Mouse (Mus musculus): ENCODE data around the gene Nphp3. TPM values are rescaled to one million over a fixed set of nuclear protein-coding genes. Genes with fewer than 3 reads are reported as not detected.

Nphp3 gene
- total RNA-seq, 1 experiment from 2014 or later, result 1.8 TPM

DNA sequence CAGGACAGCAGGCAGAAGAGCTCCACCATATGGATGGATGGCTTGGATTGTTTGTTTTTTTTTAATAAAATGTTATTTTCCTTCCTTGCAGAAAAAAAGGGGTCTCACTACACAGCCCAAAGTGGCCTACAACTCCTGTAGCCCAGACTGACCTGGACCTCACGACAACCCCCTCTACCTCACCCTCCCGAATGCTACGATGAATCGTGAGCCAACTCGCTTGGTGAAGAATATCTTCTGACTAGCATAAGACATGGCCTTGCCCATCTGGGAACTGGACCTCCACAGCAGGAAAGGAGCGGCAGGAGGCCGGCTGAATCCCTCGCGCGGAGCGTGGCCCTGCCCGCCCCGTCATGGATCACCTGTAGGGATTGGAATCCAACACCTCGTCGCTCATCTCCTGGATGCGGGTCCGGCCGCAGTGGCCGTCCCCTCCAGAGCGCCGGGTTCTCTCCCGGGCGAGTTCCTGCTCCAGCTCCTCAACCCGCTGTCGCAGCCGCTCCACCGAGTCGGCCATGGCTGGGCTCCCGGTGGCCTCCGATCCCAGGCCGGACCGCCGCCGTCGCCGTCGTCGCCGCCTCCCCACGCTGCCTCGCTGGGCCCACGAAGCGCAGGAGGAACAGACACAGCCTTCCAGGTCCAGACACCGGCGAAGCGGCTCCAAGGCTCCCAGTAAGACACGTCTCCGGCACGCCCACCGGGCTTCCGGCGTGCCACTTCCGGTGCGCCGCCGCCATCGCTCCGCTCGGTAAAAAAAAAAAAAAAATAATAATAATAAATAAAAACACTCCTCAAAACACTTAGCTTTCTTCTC, 60.3 kb downstream of the Nphp3 start, which contains the start of gene Uba5:
TSS of gene Uba5 (minus strand) at position 705 of the 814 bp plus-strand sequence.
- ATAC-seq (replicated peaks; ENCODE audit: insufficient number of reproducible peaks, low FRiP score, low TSS enrichment, poor library complexity, severe bottlenecking), result peak; percentile 57; the same call in 1 of the 2 replicates

GRCm38 (mm10) chr9:104063244-104063961, 61.1 kb downstream of the Nphp3 start, which contains the start of gene Acad11:
Acad11 (plus strand) TSS chr9:104063377.
- ATAC-seq (replicated peaks; ENCODE audit: insufficient number of reproducible peaks, low FRiP score, low TSS enrichment, poor library complexity, severe bottlenecking), result peak; percentile 81

DNA sequence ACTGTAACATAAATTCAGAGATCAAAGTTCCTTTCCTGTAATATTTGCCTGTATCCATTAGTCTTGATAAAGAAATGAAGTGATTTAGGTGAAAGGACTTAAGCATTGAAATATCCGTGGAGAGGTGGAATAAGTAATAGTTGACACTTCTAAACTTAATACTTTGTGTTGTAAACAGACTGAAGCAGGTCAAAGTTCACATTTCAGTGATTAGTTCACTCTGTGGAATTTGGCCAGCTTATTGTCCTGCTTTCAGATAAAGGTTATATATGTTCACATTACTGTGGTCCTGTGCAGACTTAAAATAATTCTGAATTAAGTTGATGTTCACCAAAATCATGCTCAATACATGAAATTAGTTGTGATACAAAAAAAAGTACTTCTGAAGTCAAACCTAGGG, 62.2 kb downstream of the Nphp3 start:
- ATAC-seq (replicated peaks; ENCODE audit: insufficient number of reproducible peaks, low FRiP score, low TSS enrichment, poor library complexity, severe bottlenecking), result no peak

DNA sequence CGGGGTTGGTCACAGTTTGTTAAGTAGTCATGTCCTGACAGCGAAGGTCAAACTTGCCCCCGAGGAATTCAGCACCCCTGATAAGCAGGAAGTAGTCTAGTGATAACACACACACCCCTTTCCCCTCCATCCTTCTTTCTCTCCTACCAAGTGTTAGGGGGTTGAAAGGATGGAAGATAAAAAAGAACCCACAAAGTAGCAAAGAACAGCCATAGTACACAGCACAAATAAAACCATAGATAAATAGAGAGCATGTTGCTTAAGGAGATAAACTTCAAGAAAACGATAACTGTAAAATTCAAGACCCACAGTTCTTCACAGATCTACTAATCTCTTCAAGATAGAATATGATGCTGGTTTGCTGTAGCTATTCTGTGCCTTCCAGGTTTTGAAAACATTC, 67.9 kb downstream of the Nphp3 start:
- no peak for ATAC-seq (replicated peaks; ENCODE audit: insufficient number of reproducible peaks, low FRiP score, low TSS enrichment, poor library complexity, severe bottlenecking)

DNA sequence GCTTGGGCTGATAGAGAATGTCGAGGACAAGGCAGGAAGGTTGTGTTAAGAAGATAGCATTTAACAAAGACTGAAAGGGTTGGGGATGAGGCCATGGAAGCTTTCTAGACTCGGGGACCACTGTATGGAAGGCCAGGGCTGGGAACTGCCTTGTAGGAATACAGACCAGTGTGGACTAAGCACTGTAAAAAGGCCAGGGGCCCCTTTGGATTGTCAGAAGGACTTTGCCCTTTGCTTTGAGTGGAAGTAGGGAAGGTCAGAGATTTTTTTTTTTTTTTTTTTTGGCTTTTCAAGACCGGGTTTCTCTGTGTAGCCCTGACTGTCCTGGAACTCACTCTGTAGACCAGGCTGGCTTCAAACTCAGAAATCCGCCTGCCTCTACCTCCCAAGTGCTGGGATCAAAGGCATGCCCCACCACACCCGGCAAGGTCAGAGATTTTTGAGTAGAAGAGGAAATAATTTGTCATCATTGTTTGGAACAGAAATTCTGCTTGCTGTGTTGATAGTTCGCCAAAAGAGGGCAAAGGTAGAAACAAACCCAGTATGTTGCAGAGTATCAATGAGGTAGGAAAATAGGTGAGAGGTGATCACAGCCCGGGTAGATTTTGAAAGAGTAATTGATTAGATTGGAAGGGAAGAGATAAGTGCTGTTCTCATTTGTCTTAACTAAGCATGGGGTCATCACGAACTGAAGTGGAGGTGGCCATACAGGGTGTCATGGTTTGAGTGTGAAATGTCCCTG, 68.7 kb downstream of the Nphp3 start:
- ATAC-seq (replicated peaks; ENCODE audit: insufficient number of reproducible peaks, low FRiP score, low TSS enrichment, poor library complexity, severe bottlenecking), result no peak

DNA sequence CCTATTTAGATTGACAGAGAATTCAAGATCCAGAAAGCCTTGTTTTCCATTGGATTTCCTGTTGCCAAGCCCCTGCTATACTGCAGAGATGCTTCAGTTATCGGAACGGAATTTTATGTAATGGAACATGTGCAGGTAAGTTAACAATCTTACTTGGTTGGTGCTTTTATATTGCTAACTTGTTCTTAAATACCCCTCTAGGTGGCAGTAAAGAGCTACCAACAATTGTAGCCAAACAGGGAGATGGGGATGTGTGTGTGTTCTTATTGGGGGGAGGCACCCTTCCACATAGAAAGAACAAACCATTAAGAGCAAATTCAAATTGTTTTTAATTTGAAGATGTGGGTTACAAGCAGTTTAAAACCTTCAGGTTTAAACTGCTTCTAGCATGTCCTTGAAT, 73.5 kb downstream of the Nphp3 start:
- peak; percentile 42; the same call in 1 of the 2 replicates for ATAC-seq (replicated peaks; ENCODE audit: insufficient number of reproducible peaks, low FRiP score, low TSS enrichment, poor library complexity, severe bottlenecking)

- no peak for ATAC-seq (replicated peaks; ENCODE audit: insufficient number of reproducible peaks, low FRiP score, low TSS enrichment, poor library complexity, severe bottlenecking)
Observed at GRCm38 (mm10) chr9:104078780-104079179, 76.4 kb downstream of the Nphp3 start.

DNA sequence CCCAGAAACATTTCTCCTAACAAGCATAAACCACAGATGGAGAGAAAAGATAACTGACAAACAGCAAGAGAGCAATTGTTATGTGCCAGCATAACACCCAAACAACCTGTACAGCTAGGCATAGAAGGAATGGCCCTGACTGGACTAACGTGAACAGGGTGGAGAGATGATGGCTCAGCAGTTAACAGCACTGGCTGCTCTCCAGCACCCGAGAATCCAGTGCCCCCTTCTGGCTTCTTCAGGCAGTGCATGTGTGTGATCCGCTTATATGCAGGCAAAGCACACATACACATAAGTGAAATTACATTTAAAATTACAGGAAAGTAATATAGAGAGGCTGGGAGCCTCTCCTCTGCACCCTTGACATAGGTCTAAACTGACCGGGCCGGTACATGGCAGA, 77.0 kb downstream of the Nphp3 start:
- ATAC-seq (replicated peaks; ENCODE audit: insufficient number of reproducible peaks, low FRiP score, low TSS enrichment, poor library complexity, severe bottlenecking), result peak; percentile 61; the same call in 1 of the 2 replicates

GRCm38 (mm10) chr9:104080038-104080437, 77.7 kb downstream of the Nphp3 start:
- no peak for ATAC-seq (replicated peaks; ENCODE audit: insufficient number of reproducible peaks, low FRiP score, low TSS enrichment, poor library complexity, severe bottlenecking)

GRCm38 (mm10) chr9:104085730-104086429, 83.5 kb downstream of the Nphp3 start:
- ATAC-seq (replicated peaks; ENCODE audit: insufficient number of reproducible peaks, low FRiP score, low TSS enrichment, poor library complexity, severe bottlenecking), result no peak

DNA sequence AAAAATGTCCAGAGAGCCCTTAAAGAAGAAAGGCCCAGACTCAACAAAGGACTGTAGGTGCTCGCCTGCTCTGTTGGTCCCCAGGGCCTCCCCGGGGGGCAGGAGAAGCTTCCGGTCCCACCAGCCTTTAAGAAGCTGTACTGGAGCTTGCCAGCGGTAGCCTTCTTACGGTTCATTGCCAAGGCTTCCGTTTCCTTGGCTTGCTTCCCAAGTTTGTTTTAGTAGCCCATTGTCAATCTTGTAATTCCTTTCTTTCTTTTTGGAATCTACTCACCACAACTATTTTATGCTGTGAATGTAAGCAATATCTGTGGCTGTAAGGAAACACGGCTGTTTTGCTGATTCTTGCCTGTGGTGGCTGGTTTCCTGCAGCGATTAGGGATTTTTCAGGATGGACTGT, 86.2 kb downstream of the Nphp3 start:
- no peak for ATAC-seq (replicated peaks; ENCODE audit: insufficient number of reproducible peaks, low FRiP score, low TSS enrichment, poor library complexity, severe bottlenecking)

- no peak for ATAC-seq (replicated peaks; ENCODE audit: insufficient number of reproducible peaks, low FRiP score, low TSS enrichment, poor library complexity, severe bottlenecking)
Observed at GRCm38 (mm10) chr9:104092945-104093344, 90.6 kb downstream of the Nphp3 start.

Other genes with a start within 250 kb of the Nphp3 start
- 0.48 to 0.64 TPM (median 0.49 TPM) in 3 replicates for gene Tmem108, start 240.7 kb upstream of the Nphp3 start, total RNA-seq (2017)
- gene Gm28305, start 38.1 kb downstream of the Nphp3 start, total RNA-seq (2017), result not detected in 3 replicates
- gene Uba5, start 60.6 kb downstream of the Nphp3 start, total RNA-seq (2017), result 30.0 to 46.6 TPM (median 44.5 TPM) in 3 replicates
- 5.3 to 12.4 TPM (median 6.5 TPM) in 3 replicates for gene Acad11, start 60.8 kb downstream of the Nphp3 start, total RNA-seq (2017)
- 0.29 TPM in 1 of 3 replicates, not detected in the others for gene Ackr4, start 124.4 kb downstream of the Nphp3 start, total RNA-seq (2017)